Mouse (Mus musculus): ENCODE measurements at regions not wholly inside any gene's neighbourhood (a gene's known extent, or its start where the extent isn't known, plus 50 kb on each side); places are given as distances from the start of the nearest gene placed in this dataset.
A peak's percentile ranks its signal among the peaks of the same experiment; 100 is the strongest.

DNA sequence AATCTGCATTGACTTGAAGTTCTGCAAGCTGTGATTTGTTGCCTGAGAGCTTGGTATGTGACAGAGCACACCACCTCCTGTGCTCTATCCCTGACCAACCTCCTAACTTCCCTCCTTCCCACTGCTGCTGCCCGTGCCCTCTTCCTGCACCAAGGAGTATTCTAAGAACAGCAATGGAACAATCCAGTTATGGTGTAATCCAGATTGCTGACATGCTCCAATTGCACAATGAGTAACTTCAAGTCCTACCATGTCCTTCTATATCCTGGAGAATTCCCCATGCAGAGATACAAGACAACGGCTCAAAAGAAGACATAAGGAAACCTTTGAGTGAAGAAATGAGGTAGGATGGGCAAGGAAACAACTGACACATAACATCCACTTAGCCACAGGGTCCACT lies 235.5 kb downstream of the Rfpl4b start:
- WGBS = 79% methylated on average over 2 of the region's 2 CpGs
- no peak overlapping the region for H3K4me2 ChIP-seq (ENCODE audit: low read depth, low read length)
- H3K4me1 ChIP-seq (ENCODE audit: control insufficient read depth, insufficient read depth, low read length) = no peaks in the 10 kb centered on the region
- H3K27me3 ChIP-seq (replicated peaks; ENCODE audit: control insufficient read depth, insufficient read depth, low read length) = no peaks in the 10 kb centered on the region
- H3K36me3 ChIP-seq (ENCODE audit: control insufficient read depth, insufficient read depth, low read length) = no peaks in the 10 kb centered on the region
- no peak overlapping the region for H3K9ac ChIP-seq (ENCODE audit: low read depth, low read length)
- no peak overlapping the region for H3K27ac ChIP-seq (ENCODE audit: low read length)
- no peak for ATAC-seq
- H3K4me3 ChIP-seq (ENCODE audit: low read length) = no peak overlapping the region
- H3K9me3 ChIP-seq (ENCODE audit: control insufficient read depth, low read length) = no peaks in the 10 kb centered on the region

DNA sequence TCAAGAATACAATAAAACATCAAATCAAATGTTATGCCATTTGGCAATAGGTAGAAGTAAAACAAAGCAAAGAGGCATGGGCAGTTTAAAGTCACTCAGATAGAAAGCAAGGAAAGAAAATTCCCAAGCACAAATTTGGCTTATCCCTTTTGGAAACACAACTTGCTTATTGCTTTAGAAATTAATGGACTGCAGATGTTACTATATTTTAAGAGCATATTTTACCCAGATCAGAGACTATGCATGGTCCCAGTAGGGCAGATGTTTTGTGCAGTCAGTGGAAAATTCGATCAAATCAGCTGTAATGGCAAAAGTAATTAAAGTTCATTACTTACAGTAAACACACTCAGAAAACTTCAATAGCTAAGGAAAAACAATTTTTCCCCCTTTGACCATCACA lies 245.9 kb downstream of the Rfpl4b start:
- no peak overlapping the region for H3K4me3 ChIP-seq (ENCODE audit: low read length)
- H3K4me2 ChIP-seq (ENCODE audit: low read depth, low read length) = no peak overlapping the region
- no peak overlapping the region for H3K9ac ChIP-seq (ENCODE audit: low read depth, low read length)
- ATAC-seq = no peak
- no peaks in the 10 kb centered on the region for H3K4me1 ChIP-seq (ENCODE audit: control insufficient read depth, insufficient read depth, low read length)
- WGBS = 65% methylated on average over 1 of the region's 1 CpGs
- H3K27me3 ChIP-seq (replicated peaks; ENCODE audit: control insufficient read depth, insufficient read depth, low read length) = no peaks in the 10 kb centered on the region
- no peaks in the 10 kb centered on the region for H3K9me3 ChIP-seq (ENCODE audit: control insufficient read depth, low read length)
- no peaks in the 10 kb centered on the region for H3K36me3 ChIP-seq (ENCODE audit: control insufficient read depth, insufficient read depth, low read length)
- no peak overlapping the region for H3K27ac ChIP-seq (ENCODE audit: low read length)

DNA sequence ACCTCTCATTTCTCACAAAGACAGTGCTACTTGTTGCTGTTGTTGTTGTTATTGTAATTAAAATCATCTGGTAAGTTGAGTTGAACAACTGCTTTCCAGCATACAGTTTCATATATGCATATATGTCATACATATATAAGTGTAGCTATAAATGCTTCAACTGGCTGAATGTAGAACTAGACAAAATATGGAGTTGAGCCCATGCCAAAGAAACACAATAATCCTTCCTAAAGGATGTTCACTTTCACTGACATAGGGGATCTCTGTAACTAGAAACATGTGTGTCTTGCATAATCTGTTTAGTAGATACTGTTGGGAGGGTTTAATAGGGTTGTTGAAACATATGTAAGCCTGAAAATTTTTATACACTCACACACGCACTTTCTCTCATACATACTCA lies 247.9 kb downstream of the Rfpl4b start:
- no peak for ATAC-seq
- H3K4me1 ChIP-seq (ENCODE audit: control insufficient read depth, insufficient read depth, low read length) = no peaks in the 10 kb centered on the region
- WGBS = 87% methylated on average over 1 of the region's 1 CpGs
- no peaks in the 10 kb centered on the region for H3K27me3 ChIP-seq (replicated peaks; ENCODE audit: control insufficient read depth, insufficient read depth, low read length)
- H3K9ac ChIP-seq (ENCODE audit: low read depth, low read length) = no peak overlapping the region
- H3K4me3 ChIP-seq (ENCODE audit: low read length) = no peak overlapping the region
- no peaks in the 10 kb centered on the region for H3K9me3 ChIP-seq (ENCODE audit: control insufficient read depth, low read length)
- H3K27ac ChIP-seq (ENCODE audit: low read length) = no peak overlapping the region
- no peak overlapping the region for H3K4me2 ChIP-seq (ENCODE audit: low read depth, low read length)
- no peaks in the 10 kb centered on the region for H3K36me3 ChIP-seq (ENCODE audit: control insufficient read depth, insufficient read depth, low read length)

- Histone ChIP-seq H3K4me2 (ENCODE audit: low read depth, low read length) (no peak overlapping the region), H3K9me3 (ENCODE audit: control insufficient read depth, low read length) (no peaks in the 10 kb centered on the region), H3K27me3 (replicated peaks; ENCODE audit: control insufficient read depth, insufficient read depth, low read length) (no peaks in the 10 kb centered on the region), H3K4me1 (ENCODE audit: control insufficient read depth, insufficient read depth, low read length) (no peaks in the 10 kb centered on the region), H3K36me3 (ENCODE audit: control insufficient read depth, insufficient read depth, low read length) (no peaks in the 10 kb centered on the region), H3K27ac (ENCODE audit: low read length) (no peak overlapping the region), H3K9ac (ENCODE audit: low read depth, low read length) (no peak overlapping the region), H3K4me3 (ENCODE audit: low read length) (no peak overlapping the region)
- no peak for ATAC-seq
- 59% methylated on average over 2 of the region's 2 CpGs for WGBS
Observed at GRCm38 (mm10) chr10:38573146-38573545, 248.4 kb downstream of the Rfpl4b start.

DNA sequence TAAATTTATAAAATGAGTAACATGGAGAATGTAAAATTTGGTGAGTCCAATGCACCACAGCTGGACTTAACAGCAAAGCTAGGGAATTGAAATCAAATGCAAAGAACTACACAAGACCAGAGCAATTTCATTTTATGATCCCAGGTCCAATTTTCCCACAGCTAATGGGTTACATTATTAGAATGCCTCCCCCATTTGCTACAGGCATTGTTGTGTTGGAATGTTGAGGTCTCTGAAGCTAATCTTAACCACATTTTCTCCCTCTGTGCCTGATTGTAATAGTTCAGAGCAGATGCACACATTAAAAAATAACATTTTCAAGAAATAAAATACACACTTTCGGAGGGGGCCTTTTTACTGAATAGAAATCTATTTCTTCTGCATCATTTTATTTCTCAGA lies 254.3 kb downstream of the Rfpl4b start:
- Histone ChIP-seq H3K4me1 (ENCODE audit: control insufficient read depth, insufficient read depth, low read length) (no peaks in the 10 kb centered on the region), H3K4me2 (ENCODE audit: low read depth, low read length) (no peak overlapping the region), H3K9me3 (ENCODE audit: control insufficient read depth, low read length) (no peaks in the 10 kb centered on the region), H3K36me3 (ENCODE audit: control insufficient read depth, insufficient read depth, low read length) (no peaks in the 10 kb centered on the region), H3K4me3 (ENCODE audit: low read length) (no peak overlapping the region), H3K9ac (ENCODE audit: low read depth, low read length) (no peak overlapping the region), H3K27me3 (replicated peaks; ENCODE audit: control insufficient read depth, insufficient read depth, low read length) (no peaks in the 10 kb centered on the region), H3K27ac (ENCODE audit: low read length) (no peak overlapping the region)
- WGBS = 88% methylated on average over 1 of the region's 1 CpGs
- ATAC-seq = no peak

- Histone ChIP-seq H3K27ac (ENCODE audit: low read length) (no peak overlapping the region), H3K4me1 (ENCODE audit: control insufficient read depth, insufficient read depth, low read length) (no peaks in the 10 kb centered on the region), H3K36me3 (ENCODE audit: control insufficient read depth, insufficient read depth, low read length) (no peaks in the 10 kb centered on the region), H3K9ac (ENCODE audit: low read depth, low read length) (no peak overlapping the region), H3K27me3 (replicated peaks; ENCODE audit: control insufficient read depth, insufficient read depth, low read length) (no peaks in the 10 kb centered on the region), H3K4me2 (ENCODE audit: low read depth, low read length) (no peak overlapping the region), H3K4me3 (ENCODE audit: low read length) (no peak overlapping the region), H3K9me3 (ENCODE audit: control insufficient read depth, low read length) (no peaks in the 10 kb centered on the region)
- 14% methylated on average over 1 of the region's 1 CpGs for WGBS
- ATAC-seq = no peak
Observed at GRCm38 (mm10) chr10:38566361-38566760, 255.2 kb downstream of the Rfpl4b start.

DNA sequence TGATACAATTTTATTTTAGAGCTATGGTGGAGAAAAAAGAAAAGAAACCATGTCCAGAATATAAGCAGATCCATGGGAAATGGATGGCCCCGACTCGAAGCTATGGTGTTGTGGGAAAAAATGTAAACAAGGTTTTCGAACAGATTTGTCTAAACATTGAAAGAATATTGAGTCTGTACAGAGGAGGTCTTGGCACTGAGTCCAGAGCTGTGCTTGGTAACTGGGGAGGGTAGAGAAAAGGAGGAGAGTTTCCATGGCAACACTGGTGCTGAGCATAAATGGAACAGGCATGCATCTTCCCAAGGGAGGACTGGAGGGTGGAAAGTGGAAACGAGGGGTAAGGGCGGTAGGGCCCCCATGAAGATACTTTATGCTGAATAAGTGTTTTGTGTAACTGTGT lies 266.5 kb downstream of the Rfpl4b start:
- 31% methylated on average over 5 of the region's 5 CpGs for WGBS
- no peaks in the 10 kb centered on the region for H3K27me3 ChIP-seq (replicated peaks; ENCODE audit: control insufficient read depth, insufficient read depth, low read length)
- no peaks in the 10 kb centered on the region for H3K9me3 ChIP-seq (ENCODE audit: control insufficient read depth, low read length)
- no peaks in the 10 kb centered on the region for H3K4me1 ChIP-seq (ENCODE audit: control insufficient read depth, insufficient read depth, low read length)
- peak; percentile 58 for ATAC-seq
- H3K27ac ChIP-seq (ENCODE audit: low read length) = no peak overlapping the region
- H3K36me3 ChIP-seq (ENCODE audit: control insufficient read depth, insufficient read depth, low read length) = no peaks in the 10 kb centered on the region
- no peak overlapping the region for H3K4me3 ChIP-seq (ENCODE audit: low read length)
- no peak overlapping the region for H3K4me2 ChIP-seq (ENCODE audit: low read depth, low read length)
- H3K9ac ChIP-seq (ENCODE audit: low read depth, low read length) = no peak overlapping the region

GRCm38 (mm10) chr10:38553688-38554680 lies 267.6 kb downstream of the Rfpl4b start:
- H3K36me3 ChIP-seq (ENCODE audit: control insufficient read depth, insufficient read depth, low read length) = no peaks in the 10 kb centered on the region
- no peak overlapping the region for H3K9ac ChIP-seq (ENCODE audit: low read depth, low read length)
- peak overlapping the region; percentile 21 for H3K4me3 ChIP-seq (ENCODE audit: low read length)
- no peaks in the 10 kb centered on the region for H3K4me1 ChIP-seq (ENCODE audit: control insufficient read depth, insufficient read depth, low read length)
- peak overlapping the region; percentile 30 for H3K27ac ChIP-seq (ENCODE audit: low read length)
- H3K27me3 ChIP-seq (replicated peaks; ENCODE audit: control insufficient read depth, insufficient read depth, low read length) = no peaks in the 10 kb centered on the region
- no peaks in the 10 kb centered on the region for H3K9me3 ChIP-seq (ENCODE audit: control insufficient read depth, low read length)
- WGBS = 18% methylated on average over 18 of the region's 18 CpGs
- peak overlapping the region; percentile 56 for H3K4me2 ChIP-seq (ENCODE audit: low read depth, low read length)
- peak; percentile 88 for ATAC-seq

DNA sequence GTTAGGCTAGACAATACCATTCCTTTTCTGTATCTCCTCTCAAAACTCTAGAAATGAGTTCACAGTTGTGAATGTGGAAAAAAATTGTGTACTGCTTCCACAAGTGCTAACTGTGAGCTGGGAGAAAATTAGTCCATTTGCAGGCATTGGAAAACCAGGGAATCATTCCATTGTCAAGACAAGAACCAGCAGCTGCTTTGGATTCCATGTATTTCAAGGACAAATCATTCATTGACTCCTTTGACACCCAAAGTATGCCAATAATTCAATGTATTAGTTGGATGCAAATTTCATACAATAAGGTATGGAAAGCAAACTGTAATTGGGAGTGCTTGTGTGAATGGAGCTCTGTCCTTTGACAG lies 268.3 kb downstream of the Rfpl4b start:
- Histone ChIP-seq H3K4me1 (ENCODE audit: control insufficient read depth, insufficient read depth, low read length) (no peaks in the 10 kb centered on the region), H3K4me3 (ENCODE audit: low read length) (no peak overlapping the region), H3K4me2 (ENCODE audit: low read depth, low read length) (no peak overlapping the region), H3K9ac (ENCODE audit: low read depth, low read length) (no peak overlapping the region), H3K27ac (ENCODE audit: low read length) (no peak overlapping the region), H3K36me3 (ENCODE audit: control insufficient read depth, insufficient read depth, low read length) (no peaks in the 10 kb centered on the region), H3K9me3 (ENCODE audit: control insufficient read depth, low read length) (no peaks in the 10 kb centered on the region), H3K27me3 (replicated peaks; ENCODE audit: control insufficient read depth, insufficient read depth, low read length) (no peaks in the 10 kb centered on the region)
- no peak for ATAC-seq

All from intestine, embryonic 16.5 days (tissue).